Mouse (Mus musculus): Measurements from ENCODE around the gene Atp8a2.

DNA sequence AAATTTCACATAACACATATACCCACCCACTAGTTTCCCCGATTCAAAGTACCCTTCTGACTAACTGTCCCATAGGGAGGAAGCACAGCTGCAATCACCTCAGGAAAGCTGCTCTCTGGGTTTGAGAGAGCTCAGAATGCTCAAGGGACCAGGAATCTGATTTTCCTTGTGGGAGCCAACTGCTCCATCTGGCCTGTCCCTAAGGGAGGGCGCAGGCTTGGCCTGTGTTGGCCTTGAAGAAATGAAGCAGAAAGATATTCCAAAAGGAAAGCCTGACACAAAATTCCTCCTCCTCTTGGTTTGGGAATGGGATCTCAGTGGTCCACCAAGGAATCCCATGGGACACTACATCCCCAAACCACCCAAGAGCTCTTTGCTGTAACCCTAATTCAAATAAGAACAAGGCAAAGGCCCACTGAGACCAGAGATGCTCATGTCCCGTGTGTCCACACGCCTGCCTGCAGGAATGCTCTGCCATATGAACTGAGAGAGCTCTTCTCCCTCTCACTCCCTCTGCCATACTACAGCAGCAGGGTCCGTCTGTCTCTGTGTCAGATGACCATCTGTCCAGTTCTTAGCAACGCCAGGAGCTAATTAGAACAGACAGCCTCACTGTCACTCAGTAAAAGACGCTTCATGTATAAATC, 293.4 kb downstream of the Atp8a2 start:
- TF ChIP-seq POLR2A (IDR thresholded peaks at IDR 0.05; ENCODE audit: low read depth, low read length), result no peak
- no peak for TF ChIP-seq CTCF (conservative IDR thresholded peaks at IDR 0.05; ENCODE audit: insufficient read depth, insufficient read length, low read depth, low read length)

Measured in kidney, adult 2 months (tissue).